Mouse (Mus musculus): ENCODE measurements around the gene 1700010I14Rik.

GRCm38 (mm10) chr17:8991160-8991559 is 3.0 kb downstream of the 1700010I14Rik start:
- TF ChIP-seq CTCF (conservative IDR thresholded peaks at IDR 0.05; ENCODE audit: insufficient read depth, insufficient read length, low read depth, low read length) (peak; percentile 23; the same call in 1 of the 2 replicates), POLR2A (IDR thresholded peaks at IDR 0.05; ENCODE audit: low read depth, low read length) (no peak)
